Mouse (Mus musculus): ENCODE data around the gene Dpagt1. TPM values are rescaled to one million over a fixed set of nuclear protein-coding genes. Genes with fewer than 3 reads are reported as not detected.

Dpagt1 gene
- total and polyA plus RNA-seq, 2 experiments = 8.7 to 71.7 TPM

- no peak overlapping the region for H3K27ac ChIP-seq (replicated peaks; ENCODE audit: insufficient read depth, low read depth, low read length)
- peaks cover 41% of the 10 kb centered on the region; the same call in 1 of the 2 replicates for H3K36me3 ChIP-seq (ENCODE audit: control insufficient read depth, insufficient read depth, low read length)
- no peaks in the 10 kb centered on the region for H3K27me3 ChIP-seq (ENCODE audit: control insufficient read depth, insufficient read depth, low read length)
- TF ChIP-seq CTCF (IDR thresholded peaks at IDR 0.05; ENCODE audit: low read depth, low read length) = no peak
- no peak for TF ChIP-seq POLR2A (IDR thresholded peaks at IDR 0.05; ENCODE audit: extremely low read depth, insufficient read depth, low read length)
- no peak for DNase-seq (ENCODE audit: extremely low read depth, low read depth, low spot score)
- peaks cover 10% of the 10 kb centered on the region; the same call in 1 of the 2 replicates for H3K79me2 ChIP-seq (ENCODE audit: control insufficient read depth, insufficient read depth, low read length)
- H3K4me3 ChIP-seq (ENCODE audit: insufficient read depth, low read depth, low read length) = no peak overlapping the region
- WGBS = 90% methylated on average over 19 of the region's 19 CpGs
- no peak overlapping the region for H3K9ac ChIP-seq (ENCODE audit: low read depth, low read length)
- H3K4me1 ChIP-seq (ENCODE audit: control insufficient read depth, insufficient read depth, low read length) = peaks cover 15% of the 10 kb centered on the region
These were observed 12.2 kb upstream of the Dpagt1 start for GRCm38 (mm10) chr9:44313476-44314256.

GRCm38 (mm10) chr9:44314257-44314547 is 11.6 kb upstream of the Dpagt1 start:
- H3K27me3 ChIP-seq (ENCODE audit: control insufficient read depth, insufficient read depth, low read length) = no peaks in the 10 kb centered on the region
- H3K79me2 ChIP-seq (ENCODE audit: control insufficient read depth, insufficient read depth, low read length) = peaks cover 10% of the 10 kb centered on the region; the same call in 1 of the 2 replicates
- TF ChIP-seq POLR2A (IDR thresholded peaks at IDR 0.05; ENCODE audit: extremely low read depth, insufficient read depth, low read length) (no peak), CTCF (IDR thresholded peaks at IDR 0.05; ENCODE audit: low read depth, low read length) (no peak)
- H3K36me3 ChIP-seq (ENCODE audit: control insufficient read depth, insufficient read depth, low read length) = peaks cover 41% of the 10 kb centered on the region; the same call in 1 of the 2 replicates
- no peak overlapping the region for H3K9ac ChIP-seq (ENCODE audit: low read depth, low read length)
- no peak for DNase-seq (ENCODE audit: extremely low read depth, low read depth, low spot score)
- no peak overlapping the region for H3K4me3 ChIP-seq (ENCODE audit: insufficient read depth, low read depth, low read length)
- WGBS = 90% methylated on average over 4 of the region's 4 CpGs
- H3K27ac ChIP-seq (replicated peaks; ENCODE audit: insufficient read depth, low read depth, low read length) = no peak overlapping the region
- peaks cover 15% of the 10 kb centered on the region for H3K4me1 ChIP-seq (ENCODE audit: control insufficient read depth, insufficient read depth, low read length)

- Histone ChIP-seq H3K36me3 (ENCODE audit: control insufficient read depth, insufficient read depth, low read length) (peaks cover 41% of the 10 kb centered on the region; the same call in 1 of the 2 replicates), H3K4me1 (ENCODE audit: control insufficient read depth, insufficient read depth, low read length) (peaks cover 11% of the 10 kb centered on the region)
These were observed 10.9 kb upstream of the Dpagt1 start for GRCm38 (mm10) chr9:44314910-44315309.

GRCm38 (mm10) chr9:44317452-44317851 is 8.4 kb upstream of the Dpagt1 start:
- DNase-seq (ENCODE audit: extremely low read depth, low read depth, low spot score) = no peak
- Histone ChIP-seq H3K79me2 (ENCODE audit: control insufficient read depth, insufficient read depth, low read length) (peaks cover 18% of the 10 kb centered on the region), H3K9ac (ENCODE audit: low read depth, low read length) (peak overlapping the region; percentile 50), H3K27ac (replicated peaks; ENCODE audit: insufficient read depth, low read depth, low read length) (peak overlapping the region; percentile 85), H3K27me3 (ENCODE audit: control insufficient read depth, insufficient read depth, low read length) (no peaks in the 10 kb centered on the region), H3K4me3 (ENCODE audit: insufficient read depth, low read depth, low read length) (peak overlapping the region; percentile 98; the same call in 1 of the 2 replicates), H3K36me3 (ENCODE audit: control insufficient read depth, insufficient read depth, low read length) (peaks cover 30% of the 10 kb centered on the region; the same call in 1 of the 2 replicates), H3K4me1 (ENCODE audit: control insufficient read depth, insufficient read depth, low read length) (peaks cover 13% of the 10 kb centered on the region)
- TF ChIP-seq POLR2A (IDR thresholded peaks at IDR 0.05; ENCODE audit: extremely low read depth, insufficient read depth, low read length) (no peak), CTCF (IDR thresholded peaks at IDR 0.05; ENCODE audit: low read depth, low read length) (no peak)
- WGBS = 64% methylated on average over 4 of the region's 4 CpGs

More at GRCm38 (mm10) chr9:44314910-44315309, 10.9 kb upstream of the Dpagt1 start:
- no peaks in the 10 kb centered on the region for H3K27me3 ChIP-seq (ENCODE audit: control insufficient read depth, insufficient read depth, low read length)
- no peak overlapping the region for H3K4me3 ChIP-seq (ENCODE audit: insufficient read depth, low read depth, low read length)
- H3K79me2 ChIP-seq (ENCODE audit: control insufficient read depth, insufficient read depth, low read length) = peaks cover 17% of the 10 kb centered on the region
- no peak for DNase-seq (ENCODE audit: extremely low read depth, low read depth, low spot score)
- TF ChIP-seq CTCF (IDR thresholded peaks at IDR 0.05; ENCODE audit: low read depth, low read length) (no peak), POLR2A (IDR thresholded peaks at IDR 0.05; ENCODE audit: extremely low read depth, insufficient read depth, low read length) (no peak)
- no peak overlapping the region for H3K9ac ChIP-seq (ENCODE audit: low read depth, low read length)
- no peak overlapping the region for H3K27ac ChIP-seq (replicated peaks; ENCODE audit: insufficient read depth, low read depth, low read length)
- WGBS = 95% methylated on average over 18 of the region's 18 CpGs

- peak; percentile 92 for DNase-seq (ENCODE audit: extremely low read depth, low read depth, low spot score)
- Histone ChIP-seq H3K9ac (ENCODE audit: low read depth, low read length) (peak overlapping the region; percentile 99), H3K27me3 (ENCODE audit: control insufficient read depth, insufficient read depth, low read length) (no peaks in the 10 kb centered on the region), H3K27ac (replicated peaks; ENCODE audit: insufficient read depth, low read depth, low read length) (peak overlapping the region; percentile 85), H3K4me1 (ENCODE audit: control insufficient read depth, insufficient read depth, low read length) (peaks cover 14% of the 10 kb centered on the region), H3K4me3 (ENCODE audit: insufficient read depth, low read depth, low read length) (peak overlapping the region; percentile 98), H3K79me2 (ENCODE audit: control insufficient read depth, insufficient read depth, low read length) (peaks cover 18% of the 10 kb centered on the region), H3K36me3 (ENCODE audit: control insufficient read depth, insufficient read depth, low read length) (peaks cover 22% of the 10 kb centered on the region; the same call in 1 of the 2 replicates)
- TF ChIP-seq CTCF (IDR thresholded peaks at IDR 0.05; ENCODE audit: low read depth, low read length) (no peak), POLR2A (IDR thresholded peaks at IDR 0.05; ENCODE audit: extremely low read depth, insufficient read depth, low read length) (no peak)
- 4% methylated on average over 5 of the region's 5 CpGs for WGBS
These were observed 7.6 kb upstream of the Dpagt1 start for GRCm38 (mm10) chr9:44318076-44318825.

All from liver, adult 2 months (tissue).